Mouse (Mus musculus): ENCODE results near the gene Casz1. TPM values are rescaled to one million over a fixed set of nuclear protein-coding genes. Genes with fewer than 3 reads are reported as not detected.

The Casz1 gene
- polyA plus RNA-seq, 2 experiments = 0.32 to 0.39 TPM

DNA sequence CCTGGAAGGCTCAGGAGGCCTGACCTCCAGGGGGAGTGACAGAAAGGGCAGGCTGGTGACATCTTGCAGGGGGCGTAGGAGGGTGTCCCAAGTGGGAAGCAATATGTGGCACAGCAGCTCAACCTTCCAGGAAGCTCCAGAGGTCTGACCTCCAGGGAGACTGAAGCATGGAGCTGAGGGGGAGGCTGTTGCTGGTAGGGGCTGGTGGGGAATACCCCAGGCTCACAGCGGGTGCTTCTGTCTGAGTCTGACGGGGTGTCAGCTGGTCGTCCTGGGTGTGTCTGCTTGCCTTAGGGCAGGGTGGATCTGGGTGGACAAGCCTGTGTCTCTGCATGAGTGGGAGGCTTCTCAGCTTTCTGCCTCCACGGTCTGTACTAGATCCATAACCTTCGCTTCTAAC is 38.1 kb downstream of the Casz1 start:
- WGBS (ENCODE audit: insufficient replicate concordance) = 52% methylated on average over 6 of the region's 6 CpGs
- no peak overlapping the region for H3K27ac ChIP-seq
- no peak for DNase-seq (ENCODE audit: low read depth in 3 of 3, low spot score in 3 of 3)
- TF ChIP-seq CTCF (IDR thresholded peaks at IDR 0.05; ENCODE audit: low read depth) = no peak
- TF ChIP-seq EP300 (IDR thresholded peaks at IDR 0.05; ENCODE audit: low read depth) = no peak
- H3K9me3 ChIP-seq (ENCODE audit: control insufficient read depth, low read length) = no peaks in the 10 kb centered on the region
- no peaks in the 10 kb centered on the region for H3K4me1 ChIP-seq (replicated peaks; ENCODE audit: control insufficient read depth in 2 of 2, insufficient read depth in 2 of 2, low read length in 1 of 2)
- H3K4me2 ChIP-seq (ENCODE audit: low read depth) = no peak overlapping the region
- no peak overlapping the region for H3K4me3 ChIP-seq (ENCODE audit: insufficient read depth in 1 of 2, low read depth in 2 of 2, low read length in 2 of 2)
- H3K27me3 ChIP-seq (ENCODE audit: control insufficient read depth, insufficient read depth, low read length) = no peaks in the 10 kb centered on the region
- no peak for ATAC-seq (ENCODE audit: insufficient read depth)
- no peak overlapping the region for H3K9ac ChIP-seq (replicated peaks)
- H3K36me3 ChIP-seq (replicated peaks; ENCODE audit: control insufficient read depth, insufficient read depth, low read depth) = no peaks in the 10 kb centered on the region

DNA sequence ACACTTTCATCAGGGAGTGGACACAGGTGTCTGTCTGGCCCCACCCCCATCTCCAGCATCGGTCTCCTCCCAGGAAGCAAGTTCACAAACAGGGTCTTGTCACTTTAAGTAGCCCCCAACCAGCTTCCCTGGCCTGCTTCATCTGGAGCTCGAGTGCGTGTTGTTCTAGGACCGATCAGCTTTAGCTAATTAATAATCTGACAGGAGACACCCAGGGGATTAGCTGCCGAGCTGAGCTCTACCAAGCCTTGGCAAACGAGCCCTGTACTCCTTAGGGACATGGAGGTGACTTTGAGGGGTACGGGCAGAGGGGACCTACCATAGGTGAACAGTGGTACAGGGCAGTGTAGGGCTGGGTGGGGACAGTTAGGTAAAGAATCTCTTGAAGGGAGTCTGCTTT is 40.7 kb downstream of the Casz1 start:
- no peaks in the 10 kb centered on the region for H3K27me3 ChIP-seq (ENCODE audit: control insufficient read depth, insufficient read depth, low read length)
- H3K9me3 ChIP-seq (ENCODE audit: control insufficient read depth, low read length) = no peaks in the 10 kb centered on the region
- H3K27ac ChIP-seq = no peak overlapping the region
- no peak for ATAC-seq (ENCODE audit: insufficient read depth)
- H3K36me3 ChIP-seq (replicated peaks; ENCODE audit: control insufficient read depth, insufficient read depth, low read depth) = no peaks in the 10 kb centered on the region
- H3K4me2 ChIP-seq (ENCODE audit: low read depth) = no peak overlapping the region
- H3K4me1 ChIP-seq (replicated peaks; ENCODE audit: control insufficient read depth in 2 of 2, insufficient read depth in 2 of 2, low read length in 1 of 2) = no peaks in the 10 kb centered on the region
- 52% methylated on average over 7 of the region's 7 CpGs for WGBS (ENCODE audit: insufficient replicate concordance)
- no peak overlapping the region for H3K9ac ChIP-seq (replicated peaks)
- no peak for DNase-seq (ENCODE audit: low read depth in 3 of 3, low spot score in 3 of 3)
- TF ChIP-seq CTCF (IDR thresholded peaks at IDR 0.05; ENCODE audit: low read depth) = no peak
- TF ChIP-seq EP300 (IDR thresholded peaks at IDR 0.05; ENCODE audit: low read depth) = no peak
- H3K4me3 ChIP-seq (ENCODE audit: insufficient read depth in 1 of 2, low read depth in 2 of 2, low read length in 2 of 2) = no peak overlapping the region

DNA sequence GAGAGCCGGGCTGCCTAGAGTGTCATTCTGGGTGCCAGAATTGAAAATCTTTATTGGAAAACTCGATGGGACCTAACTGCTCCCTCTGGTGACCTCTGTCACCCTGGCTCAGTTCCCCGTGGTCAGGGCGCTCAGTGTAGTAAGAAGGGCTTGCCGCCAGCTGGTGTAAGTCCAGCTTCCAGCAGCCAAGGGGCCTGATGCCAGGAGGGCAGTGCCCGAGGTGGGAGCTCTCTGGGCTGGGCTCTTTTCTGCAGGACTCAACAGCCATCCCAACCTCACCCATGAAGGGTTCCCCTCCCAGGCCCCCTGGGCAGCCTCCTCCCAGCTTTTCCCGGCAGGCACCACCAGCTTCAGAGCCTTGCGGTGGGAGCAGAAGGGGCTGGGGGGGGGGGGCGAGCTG is 42.0 kb downstream of the Casz1 start:
- 45% methylated on average over 8 of the region's 9 CpGs for WGBS (ENCODE audit: insufficient replicate concordance)
- Histone ChIP-seq H3K9ac (replicated peaks) (no peak overlapping the region), H3K27me3 (ENCODE audit: control insufficient read depth, insufficient read depth, low read length) (no peaks in the 10 kb centered on the region), H3K4me2 (ENCODE audit: low read depth) (no peak overlapping the region), H3K27ac (no peak overlapping the region), H3K36me3 (replicated peaks; ENCODE audit: control insufficient read depth, insufficient read depth, low read depth) (no peaks in the 10 kb centered on the region), H3K4me1 (replicated peaks; ENCODE audit: control insufficient read depth in 2 of 2, insufficient read depth in 2 of 2, low read length in 1 of 2) (no peaks in the 10 kb centered on the region), H3K9me3 (ENCODE audit: control insufficient read depth, low read length) (no peaks in the 10 kb centered on the region), H3K4me3 (ENCODE audit: insufficient read depth in 1 of 2, low read depth in 2 of 2, low read length in 2 of 2) (no peak overlapping the region)
- ATAC-seq (ENCODE audit: insufficient read depth) = no peak
- no peak for TF ChIP-seq EP300 (IDR thresholded peaks at IDR 0.05; ENCODE audit: low read depth)
- no peak for TF ChIP-seq CTCF (IDR thresholded peaks at IDR 0.05; ENCODE audit: low read depth)
- no peak for DNase-seq (ENCODE audit: low read depth in 3 of 3, low spot score in 3 of 3)

DNA sequence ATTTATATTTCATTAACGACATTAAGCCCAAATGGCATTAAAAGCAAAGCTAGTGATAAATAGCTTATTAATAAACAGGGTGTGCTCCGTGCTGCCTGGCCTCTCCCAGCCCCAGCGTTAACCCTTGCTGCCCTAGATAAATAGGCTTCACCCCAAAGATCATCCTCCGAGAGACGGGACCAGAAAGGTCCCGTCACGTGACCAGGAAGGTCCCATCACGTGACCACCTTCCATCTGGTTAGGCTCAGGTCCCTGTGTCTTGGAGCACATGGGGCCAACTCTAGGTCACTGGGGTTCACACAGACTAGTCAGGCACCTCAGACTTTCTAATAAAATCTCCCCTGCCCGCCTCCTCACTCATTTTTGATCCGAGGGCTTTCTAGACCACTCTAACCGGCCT is 42.5 kb downstream of the Casz1 start:
- H3K9me3 ChIP-seq (ENCODE audit: control insufficient read depth, low read length) = no peaks in the 10 kb centered on the region
- TF ChIP-seq EP300 (IDR thresholded peaks at IDR 0.05; ENCODE audit: low read depth) = no peak
- TF ChIP-seq CTCF (IDR thresholded peaks at IDR 0.05; ENCODE audit: low read depth) = no peak
- 46% methylated on average over 11 of the region's 11 CpGs for WGBS (ENCODE audit: insufficient replicate concordance)

DNA sequence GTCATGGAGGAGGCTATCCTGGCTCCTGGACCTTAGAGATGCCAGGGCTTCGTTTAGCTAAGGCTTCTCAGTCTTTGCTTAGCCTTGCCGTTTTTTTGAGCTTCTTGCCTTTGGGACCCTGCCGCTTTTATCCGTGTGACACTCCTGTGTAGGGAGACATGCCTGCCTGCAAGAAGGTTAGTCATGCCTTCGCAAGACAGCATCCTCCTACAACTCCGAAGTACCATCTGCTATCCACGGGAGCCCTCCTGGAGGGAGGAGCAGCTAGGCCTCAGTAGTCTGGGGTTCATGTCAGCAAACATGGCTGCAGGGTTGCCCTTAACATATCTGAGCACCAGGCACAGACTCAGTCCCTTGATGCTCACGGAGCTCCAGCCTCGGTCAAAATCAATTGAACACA is 43.4 kb downstream of the Casz1 start:
- Histone ChIP-seq H3K4me3 (ENCODE audit: insufficient read depth in 1 of 2, low read depth in 2 of 2, low read length in 2 of 2) (no peak overlapping the region), H3K9ac (replicated peaks) (no peak overlapping the region), H3K27ac (no peak overlapping the region), H3K4me1 (replicated peaks; ENCODE audit: control insufficient read depth in 2 of 2, insufficient read depth in 2 of 2, low read length in 1 of 2) (no peaks in the 10 kb centered on the region), H3K27me3 (ENCODE audit: control insufficient read depth, insufficient read depth, low read length) (no peaks in the 10 kb centered on the region), H3K4me2 (ENCODE audit: low read depth) (no peak overlapping the region), H3K36me3 (replicated peaks; ENCODE audit: control insufficient read depth, insufficient read depth, low read depth) (no peaks in the 10 kb centered on the region), H3K9me3 (ENCODE audit: control insufficient read depth, low read length) (no peaks in the 10 kb centered on the region)
- TF ChIP-seq CTCF (IDR thresholded peaks at IDR 0.05; ENCODE audit: low read depth) = no peak
- no peak for TF ChIP-seq EP300 (IDR thresholded peaks at IDR 0.05; ENCODE audit: low read depth)
- WGBS (ENCODE audit: insufficient replicate concordance) = 65% methylated on average over 9 of the region's 9 CpGs
- ATAC-seq (ENCODE audit: insufficient read depth) = no peak
- DNase-seq (ENCODE audit: low read depth in 3 of 3, low spot score in 3 of 3) = no peak

More for the DNA sequence above, 42.5 kb downstream of the Casz1 start:
- H3K36me3 ChIP-seq (replicated peaks; ENCODE audit: control insufficient read depth, insufficient read depth, low read depth) = no peaks in the 10 kb centered on the region
- no peak overlapping the region for H3K27ac ChIP-seq
- H3K4me3 ChIP-seq (ENCODE audit: insufficient read depth in 1 of 2, low read depth in 2 of 2, low read length in 2 of 2) = no peak overlapping the region
- H3K27me3 ChIP-seq (ENCODE audit: control insufficient read depth, insufficient read depth, low read length) = no peaks in the 10 kb centered on the region
- ATAC-seq (ENCODE audit: insufficient read depth) (no peak), DNase-seq (ENCODE audit: low read depth in 3 of 3, low spot score in 3 of 3) (no peak)
- no peak overlapping the region for H3K9ac ChIP-seq (replicated peaks)
- H3K4me1 ChIP-seq (replicated peaks; ENCODE audit: control insufficient read depth in 2 of 2, insufficient read depth in 2 of 2, low read length in 1 of 2) = no peaks in the 10 kb centered on the region
- no peak overlapping the region for H3K4me2 ChIP-seq (ENCODE audit: low read depth)

Data from liver, embryonic 14.5 days (tissue).